Mouse (Mus musculus) midbrain, postnatal 0 days (tissue): ENCODE data around the gene Gm17428. TPM values are rescaled to one million over a fixed set of nuclear protein-coding genes. Genes with fewer than 3 reads are reported as not detected.
"Not testable (repeated sequence)": the region's sequence is repeated elsewhere in the genome, so short reads cannot be mapped to it uniquely, and the experiment has no call there.

ENCODE experiments used
- ATAC-seq: fragments of 200-750 bp; cut with Nextera tagmentation; 2 replicates; pipeline ENCODE4 v1.8.0; 2017; ENCODE audit warnings: moderate number of reproducible peaks, mild to moderate bottlenecking, moderate TSS enrichment, moderate library complexity; ENCODE audit not compliant: low FRiP score
- DNase-seq: peaks from one replicate; pipeline ENCODE4 v3.0.0-alpha.2; 2015; ENCODE audit warnings: low spot score
- H3K27ac ChIP-seq: fragments of 300-500 bp; sonication (generic); 2 replicates; pipeline ENCODE4 v1.5.1; 2014; ENCODE audit warnings: low read depth, mild to moderate bottlenecking, low read length, mixed read lengths
- H3K27me3 ChIP-seq: fragments of 300-500 bp; sonication (generic); 2 replicates; pipeline ENCODE4 v1.6.1; 2014; ENCODE audit warnings: low read length, control low read depth, mixed read lengths; ENCODE audit not compliant: insufficient read depth
- H3K36me3 ChIP-seq: fragments of 300-500 bp; sonication (generic); 2 replicates; pipeline ENCODE4 v1.6.1; 2014; ENCODE audit warnings: low read length, control low read depth, mixed read lengths; ENCODE audit not compliant: insufficient read depth
- H3K4me1 ChIP-seq: fragments of 300-500 bp; sonication (generic); 2 replicates; pipeline ENCODE4 v1.6.1; 2014; ENCODE audit warnings: mild to moderate bottlenecking, control low read depth, antibody characterized with exemption, low read length, mixed read lengths; ENCODE audit not compliant: insufficient read depth
- H3K4me2 ChIP-seq: fragments of 300-500 bp; sonication (generic); 2 replicates; pipeline ENCODE4 v1.6.1; 2014; ENCODE audit warnings: low read depth, mild to moderate bottlenecking, low read length, mixed read lengths; ENCODE audit not compliant: poor library complexity, severe bottlenecking
- H3K4me3 ChIP-seq: fragments of 300-500 bp; sonication (generic); 2 replicates; pipeline ENCODE4 v1.5.1; 2014; ENCODE audit warnings: low read depth, mild to moderate bottlenecking, low read length, moderate library complexity
- H3K9ac ChIP-seq: fragments of 300-500 bp; sonication (generic); replicated peaks from 2 replicates; pipeline ENCODE4 v1.6.1; 2014; ENCODE audit warnings: mild to moderate bottlenecking, low read length, moderate library complexity, mixed read lengths; ENCODE audit not compliant: poor library complexity, severe bottlenecking
- H3K9me3 ChIP-seq: fragments of 300-500 bp; sonication (generic); 2 replicates; pipeline ENCODE4 v1.6.1; 2016; ENCODE audit warnings: low read length, control low read depth
- CTCF ChIP-seq: IDR thresholded peaks from 2 replicates; pipeline ENCODE4 v1.5.1; 2016; ENCODE audit warnings: antibody characterized with exemption, mild to moderate bottlenecking
- WGBS: fragments of 180-500 bp; shearing (Covaris S2); extraction: QIAGEN DNeasy Blood & Tissue Kit; methylation state at CpG from one replicate; pipeline ENCODE4 v1.1.7; 2014; 5-methylcytosine and 5-hydroxymethylcytosine counted together
- polyA plus RNA-seq: library from polyadenylated mRNA; unstranded; fragments of >200 nt; fragmentation: Nextera tagmentation; extraction: Ambion mirVana; gene quantifications from 2 replicates; pipeline ENCODE4 v1.2.1, GENCODE M21; 2015
- total RNA-seq: library from RNA; depleted of rRNA; stranded (reverse); fragments of >200 nt; gene quantifications from 2 replicates; pipeline ENCODE4 v1.2.3, GENCODE M21; 2014

Gm17428 gene
- total and polyA plus RNA-seq, 2 experiments from 2014 or later: not detected

- no peaks in the 10 kb centered on the region for H3K4me1 ChIP-seq
- H3K4me3 ChIP-seq: no peak overlapping the region
- no peak for TF ChIP-seq CTCF
- H3K4me2 ChIP-seq: no peak overlapping the region
- DNase-seq: no peak
- H3K9me3 ChIP-seq: no peaks in the 10 kb centered on the region
- no peaks in the 10 kb centered on the region for H3K36me3 ChIP-seq
- no peak overlapping the region for H3K9ac ChIP-seq
- ATAC-seq: no peak
- no peak overlapping the region for H3K27ac ChIP-seq
- H3K27me3 ChIP-seq: no peaks in the 10 kb centered on the region
Measured at GRCm38 (mm10) chr14:54968344-54968743, 8.4 kb upstream of the Gm17428 start.

- ATAC-seq, H3K4me3 ChIP-seq, H3K27me3 ChIP-seq, H3K9me3 ChIP-seq, H3K4me2 ChIP-seq, H3K9ac ChIP-seq, H3K4me1 ChIP-seq, H3K27ac ChIP-seq, DNase-seq, H3K36me3 ChIP-seq: not testable (repeated sequence)
- WGBS: 96% methylated on average over 7 of the region's 11 CpGs
Measured at GRCm38 (mm10) chr14:54972786-54973185, 3.9 kb upstream of the Gm17428 start.

DNA sequence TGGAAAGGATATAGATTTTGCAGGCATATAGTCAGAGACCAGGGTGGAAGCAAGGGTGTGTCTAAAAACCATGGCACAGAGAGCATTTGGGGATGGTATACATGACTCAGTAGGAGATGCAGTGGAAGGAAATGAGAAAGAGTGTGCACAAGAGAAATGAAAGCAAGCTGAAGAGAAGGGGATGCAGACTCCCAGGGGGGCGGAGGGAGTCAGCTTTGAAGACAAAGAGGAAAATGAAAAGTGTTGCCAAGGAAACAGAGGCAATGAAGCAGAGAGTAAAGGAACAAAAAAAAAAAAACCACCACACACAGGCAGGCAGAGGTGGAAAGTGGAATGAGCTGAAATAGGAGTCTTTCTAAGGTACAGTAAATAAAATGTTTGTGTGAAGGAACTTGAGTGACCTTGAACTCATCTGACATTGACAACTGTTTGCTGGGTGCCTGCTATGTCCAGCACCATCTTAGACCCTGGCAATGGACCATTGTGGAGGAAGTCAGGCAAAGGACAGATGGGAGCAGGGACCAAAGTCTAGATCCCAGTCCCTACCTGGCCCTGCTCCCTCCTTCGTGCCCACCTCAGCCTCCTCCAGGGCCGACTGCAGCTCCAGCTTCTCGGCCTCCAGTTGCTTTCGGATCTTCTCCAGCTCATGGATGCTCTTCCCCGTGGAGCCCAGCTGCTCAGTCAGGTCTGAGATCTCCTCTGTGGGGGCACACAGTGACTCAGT is 2.5 kb upstream of the Gm17428 start:
- H3K4me2 ChIP-seq: no peak overlapping the region
- peak; percentile 85 for DNase-seq
- no peak overlapping the region for H3K9ac ChIP-seq
- TF ChIP-seq CTCF: no peak
- WGBS: 70% methylated on average over 6 of the region's 6 CpGs
- H3K27me3 ChIP-seq: no peaks in the 10 kb centered on the region
- H3K4me3 ChIP-seq: no peak overlapping the region
- 0 out of 2 replicates have a peak, but pooled peaks cover 4% of the 10 kb centered on the region for H3K4me1 ChIP-seq
- H3K27ac ChIP-seq: peak overlapping the region; percentile 78
- no peaks in the 10 kb centered on the region for H3K36me3 ChIP-seq
- H3K9me3 ChIP-seq: no peaks in the 10 kb centered on the region
- ATAC-seq: peak; percentile 50

DNA sequence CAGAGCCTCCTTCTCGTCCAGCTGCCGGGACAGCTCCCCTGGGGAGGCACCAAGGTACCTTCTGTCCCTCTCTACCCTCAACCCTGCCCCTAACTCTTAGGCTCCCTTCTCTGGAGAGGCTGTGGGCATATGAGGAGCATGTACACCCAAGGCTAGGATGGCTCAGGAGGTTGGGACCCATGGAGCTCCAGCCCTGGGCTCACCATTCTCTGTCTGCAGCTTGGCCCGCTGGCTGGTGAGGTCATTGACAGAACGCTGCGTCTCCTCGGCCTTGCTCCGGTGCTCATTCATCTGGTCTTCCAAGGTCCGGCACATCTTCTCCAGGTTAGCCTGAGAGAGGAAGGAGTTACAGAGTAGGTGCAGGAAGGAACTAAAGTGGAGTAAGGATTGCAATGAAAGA is 1.9 kb downstream of the Gm17428 start:
- Histone ChIP-seq H3K4me3 (no peak overlapping the region), H3K9ac (no peak overlapping the region), H3K4me1 (0 out of 2 replicates have a peak, but pooled peaks cover 4% of the 10 kb centered on the region), H3K27me3 (no peaks in the 10 kb centered on the region), H3K27ac (no peak overlapping the region), H3K4me2 (no peak overlapping the region), H3K36me3 (no peaks in the 10 kb centered on the region), H3K9me3 (no peaks in the 10 kb centered on the region)
- DNase-seq (no peak), ATAC-seq (no peak)
- TF ChIP-seq CTCF: no peak
- 92% methylated on average over 8 of the region's 8 CpGs for WGBS

- Histone ChIP-seq H3K9me3 (no peaks in the 10 kb centered on the region), H3K27me3 (no peaks in the 10 kb centered on the region), H3K36me3 (no peaks in the 10 kb centered on the region), H3K9ac (no peak overlapping the region), H3K27ac (no peak overlapping the region), H3K4me2 (no peak overlapping the region), H3K4me1 (no peaks in the 10 kb centered on the region), H3K4me3 (no peak overlapping the region)
- ATAC-seq (no peak), DNase-seq (no peak)
- no peak for TF ChIP-seq CTCF
- WGBS: 96% methylated on average over 7 of the region's 7 CpGs
Measured at GRCm38 (mm10) chr14:54981934-54982333, 5.2 kb downstream of the Gm17428 start.

- WGBS: 90% methylated on average over 9 of the region's 9 CpGs
- not testable (repeated sequence) for DNase-seq, H3K27me3 ChIP-seq, H3K9ac ChIP-seq, H3K4me3 ChIP-seq, ATAC-seq, H3K36me3 ChIP-seq, H3K4me1 ChIP-seq, H3K4me2 ChIP-seq, H3K9me3 ChIP-seq, H3K27ac ChIP-seq
Measured at GRCm38 (mm10) chr14:54988350-54988874, 11.7 kb downstream of the Gm17428 start.
